Mouse (Mus musculus): Measurements from ENCODE around the gene B3gnt6. TPM values are rescaled to one million over a fixed set of nuclear protein-coding genes. Genes with fewer than 3 reads are reported as not detected.

Gene B3gnt6
- polyA plus RNA-seq, 1 experiment: not detected

GRCm38 (mm10) chr7:98148721-98149407 is 50.4 kb downstream of the B3gnt6 start:
- peaks cover 2% of the 10 kb centered on the region for H3K4me1 ChIP-seq (ENCODE audit: control insufficient read depth, insufficient read depth, insufficient read length, low read length)
- H3K4me3 ChIP-seq (ENCODE audit: insufficient read depth, low read depth, low read length): no peak overlapping the region
- no peak overlapping the region for H3K27ac ChIP-seq (replicated peaks; ENCODE audit: low read depth, low read length)

GRCm38 (mm10) chr7:98147766-98148165 is 51.5 kb downstream of the B3gnt6 start:
- H3K27ac ChIP-seq (replicated peaks; ENCODE audit: low read depth, low read length): no peak overlapping the region
- peaks cover 2% of the 10 kb centered on the region for H3K4me1 ChIP-seq (ENCODE audit: control insufficient read depth, insufficient read depth, insufficient read length, low read length)
- H3K4me3 ChIP-seq (ENCODE audit: insufficient read depth, low read depth, low read length): no peak overlapping the region

- Histone ChIP-seq H3K27ac (replicated peaks; ENCODE audit: low read depth, low read length) (no peak overlapping the region), H3K4me3 (ENCODE audit: insufficient read depth, low read depth, low read length) (no peak overlapping the region), H3K4me1 (ENCODE audit: control insufficient read depth, insufficient read depth, insufficient read length, low read length) (no peaks in the 10 kb centered on the region)
Measured at GRCm38 (mm10) chr7:98146447-98146845, 52.8 kb downstream of the B3gnt6 start.

- no peak overlapping the region for H3K27ac ChIP-seq (replicated peaks; ENCODE audit: low read depth, low read length)
- H3K4me1 ChIP-seq (ENCODE audit: control insufficient read depth, insufficient read depth, insufficient read length, low read length): no peaks in the 10 kb centered on the region
- H3K4me3 ChIP-seq (ENCODE audit: insufficient read depth, low read depth, low read length): no peak overlapping the region
Measured at GRCm38 (mm10) chr7:98145842-98146446, 53.3 kb downstream of the B3gnt6 start.

- no peak within 1 kb of the TSS for H3K27ac ChIP-seq (replicated peaks; ENCODE audit: low read depth, low read length)
Measured at GRCm38 (mm10) chr7:98145402-98145801, 53.9 kb downstream of the B3gnt6 start, which contains the start of gene Omp. Omp (minus strand) TSS chr7:98145502.

GRCm38 (mm10) chr7:98142648-98143047 is 56.6 kb downstream of the B3gnt6 start:
- no peak overlapping the region for H3K27ac ChIP-seq (replicated peaks; ENCODE audit: low read depth, low read length)
- H3K4me3 ChIP-seq (ENCODE audit: insufficient read depth, low read depth, low read length): no peak overlapping the region
- H3K4me1 ChIP-seq (ENCODE audit: control insufficient read depth, insufficient read depth, insufficient read length, low read length): no peaks in the 10 kb centered on the region

More at GRCm38 (mm10) chr7:98145402-98145801, 53.9 kb downstream of the B3gnt6 start, which contains the start of gene Omp:
- Histone ChIP-seq H3K4me3 (ENCODE audit: insufficient read depth, low read depth, low read length) (no peak within 1 kb of the TSS), H3K4me1 (ENCODE audit: control insufficient read depth, insufficient read depth, insufficient read length, low read length) (no peaks in the 10 kb centered on the region)

Other genes starting within 250 kb of the B3gnt6 start
- 3.3 and 4.5 TPM in 2 replicates for gene Myo7a, start 80.0 kb downstream of the B3gnt6 start, polyA plus RNA-seq (2012; ENCODE audit: insufficient read depth, insufficient read length, missing spikeins)
- gene Omp, start 54.0 kb downstream of the B3gnt6 start, polyA plus RNA-seq (2012; ENCODE audit: insufficient read depth, insufficient read length, missing spikeins): not detected in 2 replicates
- 1.5 and 1.8 TPM in 2 replicates for gene Capn5, start 21.2 kb downstream of the B3gnt6 start, polyA plus RNA-seq (2012; ENCODE audit: insufficient read depth, insufficient read length, missing spikeins)
- 5.4 and 7.8 TPM in 2 replicates for gene Acer3, start 121.7 kb upstream of the B3gnt6 start, polyA plus RNA-seq (2012; ENCODE audit: insufficient read depth, insufficient read length, missing spikeins)
- 25.7 and 31.5 TPM in 2 replicates for gene Tsku, start 161.8 kb upstream of the B3gnt6 start, polyA plus RNA-seq (2012; ENCODE audit: insufficient read depth, insufficient read length, missing spikeins)
- gene Gucy2d, start 240.9 kb upstream of the B3gnt6 start, polyA plus RNA-seq (2012; ENCODE audit: insufficient read depth, insufficient read length, missing spikeins): not detected in 2 replicates

All from brown adipose tissue, adult 24 weeks (tissue).